Mouse (Mus musculus) CD8-positive naive resting alpha-beta T cell, adult 2 months (primary cell): ENCODE measurements around the gene Slc39a3.
"Not testable (repeated sequence)": the region's sequence is repeated elsewhere in the genome, so short reads cannot be mapped to it uniquely, and the experiment has no call there.

Experiments used
- DNase-seq, 2 experiments: peaks; one replicate each; pipeline ENCODE4 v3.0.0; 2022; ENCODE audit warnings: low read depth in 2 of 2, low spot score in 2 of 2

Gene Slc39a3

GRCm38 (mm10) chr10:81050645-81051044, 13.4 kb upstream of the Slc39a3 start:
- no peak for DNase-seq

- not testable (repeated sequence) for DNase-seq
Measured at GRCm38 (mm10) chr10:81045246-81045645, 8.0 kb upstream of the Slc39a3 start.

- peak; percentile 60 to 76 for DNase-seq
Measured at GRCm38 (mm10) chr10:81041458-81042175, 4.4 kb upstream of the Slc39a3 start.

- peak in 1 of 2 experiments; percentile 41 for DNase-seq
Measured at GRCm38 (mm10) chr10:81036251-81036650, 975 bp downstream of the Slc39a3 start.

GRCm38 (mm10) chr10:81033586-81033985, 3.6 kb downstream of the Slc39a3 start:
- DNase-seq = no peak

- no peak for DNase-seq
Measured at GRCm38 (mm10) chr10:81029031-81029430, 8.2 kb downstream of the Slc39a3 start.

- no peak for DNase-seq
Measured at GRCm38 (mm10) chr10:81028219-81028618, 9.0 kb downstream of the Slc39a3 start.

GRCm38 (mm10) chr10:81027331-81027730, 9.9 kb downstream of the Slc39a3 start:
- DNase-seq = no peak

GRCm38 (mm10) chr10:81026857-81027256, 10.4 kb downstream of the Slc39a3 start:
- DNase-seq = no peak

- no peak for DNase-seq
Measured at GRCm38 (mm10) chr10:81025639-81026275, 11.5 kb downstream of the Slc39a3 start, which contains the start of gene Diras1. Diras1 (minus strand) TSS chr10:81025662.

- no peak for DNase-seq
Measured at GRCm38 (mm10) chr10:81025047-81025621, 12.1 kb downstream of the Slc39a3 start.

- DNase-seq = no peak
Measured at GRCm38 (mm10) chr10:81024346-81024937, 12.8 kb downstream of the Slc39a3 start.

- no peak for DNase-seq
Measured at GRCm38 (mm10) chr10:81022744-81023143, 14.5 kb downstream of the Slc39a3 start.

GRCm38 (mm10) chr10:81021547-81022110, 15.6 kb downstream of the Slc39a3 start:
- no peak for DNase-seq

- DNase-seq = no peak
Measured at GRCm38 (mm10) chr10:81020207-81020606, 17.0 kb downstream of the Slc39a3 start.

GRCm38 (mm10) chr10:81019687-81020086, 17.5 kb downstream of the Slc39a3 start:
- DNase-seq = no peak

GRCm38 (mm10) chr10:81018326-81018725, 18.9 kb downstream of the Slc39a3 start:
- DNase-seq = no peak

GRCm38 (mm10) chr10:81016645-81017044, 20.6 kb downstream of the Slc39a3 start:
- DNase-seq = peak; percentile 60 to 71

- DNase-seq = no peak
Measured at GRCm38 (mm10) chr10:81015666-81016065, 21.6 kb downstream of the Slc39a3 start.

GRCm38 (mm10) chr10:81014393-81015384, 22.5 kb downstream of the Slc39a3 start, which contains the start of gene Gng7:
Gng7 (minus strand) TSS chr10:81014945.
- DNase-seq = peak; percentile 71 to 81
